Mouse (Mus musculus) kidney, postnatal 25 days (tissue): ENCODE measurements around the gene Pdhb.
A peak's percentile ranks its signal among the peaks of the same experiment; 100 is the strongest.

Source experiments
- DNase-seq, 2 experiments: peaks; one replicate each; pipeline ENCODE4 v3.0.0; 2021; ENCODE audit warnings: mixed read lengths in 2 of 2

Pdhb gene

GRCm38 (mm10) chr14:8172507-8173410, at the start of gene Pdhb:
TSS of gene Pdhb (minus strand) at chr14:8173025.
- DNase-seq, result peak; percentile 100

- DNase-seq, result peak; percentile 71 to 86
Observed at GRCm38 (mm10) chr14:8222561-8222960, 49.7 kb upstream of the Pdhb start.

GRCm38 (mm10) chr14:8220912-8221311, 48.1 kb upstream of the Pdhb start:
- DNase-seq, result no peak

- DNase-seq, result no peak
Observed at GRCm38 (mm10) chr14:8220306-8220705, 47.5 kb upstream of the Pdhb start.

GRCm38 (mm10) chr14:8219876-8220275, 47.1 kb upstream of the Pdhb start:
- no peak for DNase-seq

GRCm38 (mm10) chr14:8218730-8219380, 46.0 kb upstream of the Pdhb start:
- DNase-seq, result no peak

GRCm38 (mm10) chr14:8218238-8218637, 45.4 kb upstream of the Pdhb start:
- no peak for DNase-seq

- no peak for DNase-seq
Observed at GRCm38 (mm10) chr14:8216100-8216499, 43.3 kb upstream of the Pdhb start.

GRCm38 (mm10) chr14:8215208-8215778, 42.5 kb upstream of the Pdhb start:
- peak; percentile 48 to 61 for DNase-seq

GRCm38 (mm10) chr14:8214299-8215207, 41.7 kb upstream of the Pdhb start:
- peak; percentile 77 to 87 for DNase-seq

- DNase-seq, result peak; percentile 99 to 100
Observed at GRCm38 (mm10) chr14:8213803-8214224, 41.0 kb upstream of the Pdhb start, which contains the start of gene Kctd6. TSS of gene Kctd6 (plus strand) at chr14:8214140.

GRCm38 (mm10) chr14:8212996-8213395, 40.2 kb upstream of the Pdhb start:
- DNase-seq, result no peak

- no peak for DNase-seq
Observed at GRCm38 (mm10) chr14:8209896-8210295, 37.1 kb upstream of the Pdhb start.

- no peak for DNase-seq
Observed at GRCm38 (mm10) chr14:8208876-8209275, 36.1 kb upstream of the Pdhb start.

- no peak for DNase-seq
Observed at GRCm38 (mm10) chr14:8207543-8207942, 34.7 kb upstream of the Pdhb start.

GRCm38 (mm10) chr14:8207105-8207504, 34.3 kb upstream of the Pdhb start:
- DNase-seq, result no peak

- DNase-seq, result no peak
Observed at GRCm38 (mm10) chr14:8206179-8206910, 33.5 kb upstream of the Pdhb start.

- no peak for DNase-seq
Observed at GRCm38 (mm10) chr14:8201715-8202114, 28.9 kb upstream of the Pdhb start.

- no peak for DNase-seq
Observed at GRCm38 (mm10) chr14:8200769-8201168, 27.9 kb upstream of the Pdhb start.

- DNase-seq, result no peak
Observed at GRCm38 (mm10) chr14:8192727-8193126, 19.9 kb upstream of the Pdhb start.

- no peak for DNase-seq
Observed at GRCm38 (mm10) chr14:8191331-8191965, 18.6 kb upstream of the Pdhb start.
